Mouse (Mus musculus): ENCODE results near the gene Hils1. TPM values are rescaled to one million over a fixed set of nuclear protein-coding genes. Genes with fewer than 3 reads are reported as not detected.

Gene Hils1
- total RNA-seq, 2 experiments from 2014 or later = not detected

- ATAC-seq (replicated peaks; ENCODE audit: low FRiP score, poor library complexity, severe bottlenecking) = no peak
Measured at GRCm38 (mm10) chr11:94985822-94986221, 18.4 kb downstream of the Hils1 start.

GRCm38 (mm10) chr11:94986435-94986834 is 19.0 kb downstream of the Hils1 start:
- ATAC-seq (replicated peaks; ENCODE audit: low FRiP score, poor library complexity, severe bottlenecking) = no peak

- no peak for ATAC-seq (replicated peaks; ENCODE audit: low FRiP score, poor library complexity, severe bottlenecking)
Measured at GRCm38 (mm10) chr11:94987341-94987740, 19.9 kb downstream of the Hils1 start.

DNA sequence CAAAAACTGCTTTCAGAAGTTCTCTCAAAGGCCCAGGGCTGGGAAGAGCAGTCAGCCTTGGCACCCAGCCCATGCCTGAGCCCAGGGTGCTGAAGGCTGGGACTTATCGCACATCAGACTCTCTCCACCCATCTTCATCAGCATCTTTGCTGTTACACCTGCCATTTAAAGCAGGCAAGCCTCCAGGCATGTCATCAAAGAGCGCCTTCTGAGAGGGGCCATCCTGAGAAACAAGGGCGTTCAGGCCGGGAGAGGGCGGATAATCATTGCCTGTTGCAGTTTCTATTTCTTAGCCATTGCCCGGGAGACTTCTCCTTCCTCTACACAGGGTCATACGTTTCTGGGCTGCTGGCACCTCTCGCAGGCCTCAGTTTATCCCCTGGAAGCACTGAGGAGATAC is 20.5 kb downstream of the Hils1 start:
- ATAC-seq (replicated peaks; ENCODE audit: low FRiP score, poor library complexity, severe bottlenecking) = 0 out of 2 replicates have a peak, but pooled peaks have one; percentile 25

DNA sequence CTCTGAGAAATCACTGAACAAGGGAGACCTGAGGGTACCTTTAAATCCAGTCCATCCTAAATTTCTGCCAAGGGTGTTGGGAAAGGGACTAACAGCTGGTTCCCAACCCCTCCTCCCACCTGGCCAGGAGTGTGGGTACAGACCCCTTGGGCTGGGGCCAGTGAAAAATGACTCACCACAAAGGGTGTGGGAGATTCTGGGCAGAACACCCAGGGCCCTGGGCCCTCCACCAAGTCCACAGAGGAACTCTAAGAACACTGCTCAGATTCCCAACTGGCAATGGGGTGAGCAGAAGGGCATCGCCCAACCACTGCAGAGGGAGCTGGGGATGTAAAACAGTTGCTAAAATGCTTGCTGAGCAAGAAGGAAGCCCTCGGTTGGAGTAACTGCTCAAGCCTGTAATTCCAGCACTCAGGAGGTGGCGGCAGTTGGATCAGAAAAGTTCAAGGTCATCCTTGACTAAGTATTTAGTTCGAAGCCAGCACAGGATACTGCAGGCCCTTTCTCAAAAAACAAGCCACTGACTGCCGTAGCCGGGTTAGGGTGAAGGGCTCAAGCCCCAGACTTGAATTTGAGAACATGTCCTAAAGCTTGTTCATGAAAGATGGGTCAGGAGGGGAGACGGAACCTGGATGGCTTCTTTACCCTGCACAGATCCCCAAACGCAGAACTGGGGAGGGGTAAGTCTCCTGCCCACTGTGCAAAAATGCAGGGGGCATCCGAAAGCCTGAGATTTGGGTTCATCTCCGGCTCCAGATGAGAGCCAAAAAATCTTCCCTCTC is 21.6 kb downstream of the Hils1 start:
- no peak for ATAC-seq (replicated peaks; ENCODE audit: low FRiP score, poor library complexity, severe bottlenecking)

DNA sequence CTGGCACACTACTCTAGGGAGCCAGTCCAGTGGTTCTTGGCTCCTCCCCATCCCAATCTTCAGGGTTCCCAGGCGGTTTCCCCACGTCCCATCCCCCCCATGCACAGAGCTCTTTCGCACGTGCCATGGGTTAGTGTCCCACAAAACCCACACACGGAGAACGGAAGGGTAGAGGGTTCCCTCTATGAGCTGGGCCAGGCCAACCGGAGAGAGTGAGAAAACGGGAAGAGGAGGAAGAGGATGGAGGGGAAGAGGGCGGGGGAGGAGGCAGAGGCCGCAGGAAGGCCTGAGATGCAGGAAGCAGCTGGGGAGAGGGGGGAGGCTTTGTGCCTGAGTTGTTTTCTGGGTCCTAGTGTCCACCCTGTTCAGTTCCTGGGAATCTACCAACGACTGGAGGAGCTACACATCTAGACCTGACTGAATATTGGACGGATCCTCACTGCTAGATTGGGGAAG is 22.2 kb downstream of the Hils1 start:
- peak; percentile 63 for ATAC-seq (replicated peaks; ENCODE audit: low FRiP score, poor library complexity, severe bottlenecking)

DNA sequence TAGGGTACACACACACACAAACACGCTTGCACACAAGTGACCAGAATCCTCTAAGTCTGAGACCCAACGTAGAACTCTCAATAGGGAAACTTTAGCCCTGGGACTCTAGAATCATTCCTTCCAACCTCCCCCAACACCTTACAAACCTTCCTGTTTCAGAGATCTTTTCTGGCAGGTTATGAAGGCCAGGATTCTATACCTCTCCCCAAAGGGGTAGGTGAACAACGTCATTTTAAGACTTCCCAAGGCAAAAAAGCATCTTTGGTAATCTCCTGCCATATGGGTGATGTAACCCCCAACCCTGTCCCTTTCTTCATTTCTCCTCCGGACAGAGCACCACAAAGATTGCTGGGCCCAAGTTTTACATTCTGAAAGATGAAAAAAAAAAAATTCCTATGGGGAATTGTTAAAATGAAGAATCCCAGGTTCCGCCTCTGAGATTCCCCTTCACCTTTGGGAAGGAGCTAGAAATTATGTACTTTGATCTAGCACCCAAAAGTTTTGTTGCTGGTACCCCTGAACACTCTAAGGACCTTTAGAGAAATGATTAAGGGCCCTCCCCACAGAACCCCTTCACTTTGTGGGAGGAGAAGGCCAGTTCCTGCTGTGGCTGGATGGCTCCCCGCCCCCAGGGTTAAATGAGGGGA is 22.8 kb downstream of the Hils1 start:
- ATAC-seq (replicated peaks; ENCODE audit: low FRiP score, poor library complexity, severe bottlenecking) = peak; percentile 6; the same call in 1 of the 2 replicates

GRCm38 (mm10) chr11:94990749-94991577 is 23.6 kb downstream of the Hils1 start, which contains the start of gene Ppp1r9b:
TSS of gene Ppp1r9b (plus strand) at chr11:94991035.
- peak; percentile 70 for ATAC-seq (replicated peaks; ENCODE audit: low FRiP score, poor library complexity, severe bottlenecking)

- ATAC-seq (replicated peaks; ENCODE audit: low FRiP score, poor library complexity, severe bottlenecking) = 0 out of 2 replicates have a peak, but pooled peaks have one; percentile 1
Measured at GRCm38 (mm10) chr11:94991641-94992479, 24.5 kb downstream of the Hils1 start.

- no peak for ATAC-seq (replicated peaks; ENCODE audit: low FRiP score, poor library complexity, severe bottlenecking)
Measured at GRCm38 (mm10) chr11:94992480-94992753, 25.0 kb downstream of the Hils1 start.

DNA sequence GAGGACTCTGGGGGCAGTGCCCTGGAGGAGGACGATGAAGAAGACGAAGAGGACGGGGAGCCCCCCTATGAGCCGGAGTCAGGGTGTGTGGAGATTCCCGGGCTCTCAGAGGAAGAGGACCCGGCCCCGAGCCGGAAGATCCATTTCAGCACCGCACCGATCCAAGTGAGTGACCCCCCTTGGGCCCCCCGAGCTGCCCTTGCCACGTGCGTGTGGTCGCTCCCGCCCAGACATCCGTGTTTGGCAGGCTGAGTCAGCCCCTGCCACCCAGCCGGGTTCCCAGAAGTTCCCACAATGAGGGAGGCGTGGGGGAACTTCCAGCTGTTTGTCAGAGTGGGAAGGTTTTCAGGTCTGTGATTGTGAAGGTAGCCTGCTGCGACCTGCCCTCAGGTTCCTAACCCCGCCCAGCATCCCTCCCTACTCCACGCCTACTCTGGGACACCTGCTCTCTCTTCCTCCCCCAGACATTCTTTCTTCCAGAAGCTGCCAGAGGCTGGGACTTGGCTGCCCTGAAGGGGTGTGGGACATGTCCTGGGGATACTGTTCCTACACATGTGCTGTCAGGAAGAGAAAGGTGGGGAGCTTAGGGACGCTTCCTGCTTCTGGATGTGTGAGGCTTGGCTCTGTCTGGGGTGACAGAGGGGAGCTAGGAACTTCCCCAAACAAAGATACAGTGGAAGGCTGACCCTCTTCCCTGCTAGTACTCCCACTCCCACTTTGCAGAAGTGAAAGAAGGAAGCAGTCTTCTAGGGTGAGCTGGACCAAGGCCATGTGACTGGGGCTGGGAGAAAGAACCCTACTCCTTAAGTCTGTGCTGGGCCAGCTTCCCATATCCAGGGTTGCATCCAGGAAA is 25.6 kb downstream of the Hils1 start:
- peak; percentile 24 for ATAC-seq (replicated peaks; ENCODE audit: low FRiP score, poor library complexity, severe bottlenecking)

- no peak for ATAC-seq (replicated peaks; ENCODE audit: low FRiP score, poor library complexity, severe bottlenecking)
Measured at GRCm38 (mm10) chr11:94994208-94994814, 26.9 kb downstream of the Hils1 start.

GRCm38 (mm10) chr11:94994947-94995772 is 27.8 kb downstream of the Hils1 start:
- no peak for ATAC-seq (replicated peaks; ENCODE audit: low FRiP score, poor library complexity, severe bottlenecking)

DNA sequence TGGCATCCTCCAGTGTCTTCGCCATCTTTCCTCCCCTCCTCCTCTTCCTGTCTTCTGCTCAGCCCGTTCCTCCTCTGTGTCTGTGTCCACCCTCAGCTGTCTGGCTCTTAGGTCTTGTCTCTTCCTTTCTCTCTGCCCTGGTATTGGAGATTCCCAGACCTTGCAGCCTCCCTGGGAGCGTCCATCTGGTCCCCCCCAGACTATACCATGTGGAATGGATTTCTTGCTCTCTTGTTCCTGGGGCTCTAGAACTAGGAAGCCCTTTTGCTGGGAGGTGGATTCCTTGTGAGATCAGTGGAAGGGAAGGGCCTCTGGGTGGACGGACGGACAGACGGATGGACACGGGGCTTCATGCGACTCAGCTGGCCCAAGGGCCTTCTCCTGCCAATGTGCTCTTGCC is 28.7 kb downstream of the Hils1 start:
- no peak for ATAC-seq (replicated peaks; ENCODE audit: low FRiP score, poor library complexity, severe bottlenecking)

- ATAC-seq (replicated peaks; ENCODE audit: low FRiP score, poor library complexity, severe bottlenecking) = no peak
Measured at GRCm38 (mm10) chr11:94996984-94997383, 29.6 kb downstream of the Hils1 start.

- peak; percentile 58 for ATAC-seq (replicated peaks; ENCODE audit: low FRiP score, poor library complexity, severe bottlenecking)
Measured at GRCm38 (mm10) chr11:94997596-94997995, 30.2 kb downstream of the Hils1 start.

- no peak for ATAC-seq (replicated peaks; ENCODE audit: low FRiP score, poor library complexity, severe bottlenecking)
Measured at GRCm38 (mm10) chr11:94998041-94998531, 30.7 kb downstream of the Hils1 start.
